Mouse (Mus musculus) G1E (cell line): ENCODE measurements around the gene Gpa33. TPM values are rescaled to one million over a fixed set of nuclear protein-coding genes. Genes with fewer than 3 reads are reported as not detected.
"Not testable (repeated sequence)": the region's sequence is repeated elsewhere in the genome, so short reads cannot be mapped to it uniquely, and the experiment has no call there.

Experiments
- ATAC-seq: 2 replicates; pipeline ENCODE4 v1.8.0; 2016; ENCODE audit warnings: mild to moderate bottlenecking; ENCODE audit not compliant: insufficient number of reproducible peaks, poor library complexity, low FRiP score, severe bottlenecking; ENCODE audit errors: extremely low read depth
- DNase-seq: peaks from one replicate; pipeline ENCODE4 v3.0.0; 2012; ENCODE audit warnings: low spot score
- H3K27me3 ChIP-seq: 2 replicates; pipeline ENCODE4 v1.6.1; 2012; ENCODE audit warnings: mild to moderate bottlenecking, low read length, inconsistent platforms; ENCODE audit not compliant: insufficient read depth
- H3K36me3 ChIP-seq: replicated peaks from 2 replicates; pipeline ENCODE3; 2012; ENCODE audit warnings: mild to moderate bottlenecking, inconsistent platforms
- H3K4me1 ChIP-seq: 2 replicates; pipeline ENCODE4 v1.6.1; 2012; ENCODE audit warnings: low read depth, low read length, inconsistent platforms, mixed read lengths; ENCODE audit not compliant: insufficient read depth
- H3K4me3 ChIP-seq: 2 replicates; pipeline ENCODE4 v1.5.1; 2012; ENCODE audit warnings: low read depth, mild to moderate bottlenecking, inconsistent platforms, low read length, moderate library complexity, mixed read lengths
- H3K9me3 ChIP-seq: replicated peaks from 2 replicates; pipeline ENCODE4 v1.6.1; 2012; ENCODE audit warnings: inconsistent platforms
- CTCF ChIP-seq: IDR thresholded peaks from 2 replicates; pipeline ENCODE4 v1.5.1; 2012; ENCODE audit warnings: low read depth, low read length, inconsistent platforms, mixed read lengths
- GATA1 ChIP-seq: IDR thresholded peaks from 2 replicates; pipeline ENCODE4 v1.6.1; 2012; ENCODE audit warnings: borderline replicate concordance, low read length, inconsistent platforms, mixed read lengths
- GATA2 ChIP-seq: IDR thresholded peaks from 2 replicates; pipeline ENCODE4 v1.6.1; 2012; ENCODE audit warnings: low read depth, low read length, inconsistent platforms, borderline replicate concordance
- POLR2AphosphoS5 ChIP-seq: IDR thresholded peaks from 2 replicates; pipeline ENCODE4 v1.6.1; 2012; ENCODE audit warnings: low read depth, low read length, inconsistent platforms; ENCODE audit not compliant: insufficient replicate concordance
- TAL1 ChIP-seq: conservative IDR thresholded peaks from 2 replicates; pipeline ENCODE4 v1.6.1; 2012; ENCODE audit warnings: low read depth, low read length, inconsistent platforms, mixed read lengths
- polyA plus RNA-seq: library from polyadenylated mRNA; stranded (reverse); fragments of >175 nt; gene quantifications from 2 replicates; pipeline ENCODE4 v1.2.3, GENCODE M21; 2012
- total RNA-seq, 2 experiments: library from RNA; stranded (forward) in 1 of 2; stranded (reverse) in 1 of 2; fragments of 200-1000 nt in 1 of 2; fragments of >200 nt in 1 of 2; fragmentation: Nextera tagmentation in 1 of 2; gene quantifications; 2 replicates each; pipeline ENCODE4 v1.2.3; 2014 to 2017

Gene Gpa33
- total and polyA plus RNA-seq, 3 experiments, result 0.05 TPM; not detected in 2

DNA sequence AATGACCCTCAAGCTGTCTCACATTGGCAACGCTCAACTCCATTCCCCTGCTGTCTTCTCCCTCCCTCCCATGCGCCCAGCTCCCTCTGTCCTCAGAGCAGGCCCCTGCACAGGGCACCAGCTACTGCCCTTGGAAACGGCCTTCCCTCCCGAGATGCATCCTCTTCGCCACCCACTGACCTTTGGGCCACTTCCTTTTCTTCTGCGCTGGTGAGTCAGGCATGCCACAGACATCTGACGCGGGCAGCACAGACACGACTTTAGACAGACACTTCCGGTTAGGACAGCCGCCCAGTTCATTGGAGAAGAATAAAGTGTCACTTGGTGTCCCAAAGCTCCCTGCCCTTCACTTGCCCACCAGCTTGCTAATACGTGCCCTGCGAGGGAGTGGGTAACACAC lies 8.1 kb downstream of the Gpa33 start:
- ATAC-seq (no peak), DNase-seq (no peak)
- peaks cover 12% of the 10 kb centered on the region for H3K4me1 ChIP-seq
- TF ChIP-seq GATA1, result no peak
- no peak for TF ChIP-seq TAL1
- no peak for TF ChIP-seq GATA2
- H3K9me3 ChIP-seq, result no peaks in the 10 kb centered on the region
- H3K36me3 ChIP-seq, result no peaks in the 10 kb centered on the region
- H3K4me3 ChIP-seq, result no peak overlapping the region
- peaks cover 31% of the 10 kb centered on the region for H3K27me3 ChIP-seq

GRCm38 (mm10) chr1:166139113-166139512 lies 9.1 kb downstream of the Gpa33 start:
- Histone ChIP-seq H3K36me3 (no peaks in the 10 kb centered on the region), H3K4me1 (peaks cover 12% of the 10 kb centered on the region), H3K27me3 (peaks cover 31% of the 10 kb centered on the region), H3K4me3 (no peak overlapping the region), H3K9me3 (no peaks in the 10 kb centered on the region)
- DNase-seq (no peak), ATAC-seq (no peak)
- no peak for TF ChIP-seq GATA2
- TF ChIP-seq POLR2AphosphoS5, result no peak
- TF ChIP-seq GATA1, result no peak
- TF ChIP-seq CTCF, result no peak
- no peak for TF ChIP-seq TAL1

GRCm38 (mm10) chr1:166139620-166140184 lies 9.7 kb downstream of the Gpa33 start:
- Histone ChIP-seq H3K27me3 (peaks cover 31% of the 10 kb centered on the region), H3K9me3 (no peaks in the 10 kb centered on the region), H3K4me1 (peaks cover 12% of the 10 kb centered on the region), H3K4me3 (no peak overlapping the region), H3K36me3 (no peaks in the 10 kb centered on the region)
- DNase-seq, result no peak
- no peak for ATAC-seq
- no peak for TF ChIP-seq GATA1
- no peak for TF ChIP-seq POLR2AphosphoS5
- TF ChIP-seq GATA2, result no peak
- no peak for TF ChIP-seq CTCF
- no peak for TF ChIP-seq TAL1

GRCm38 (mm10) chr1:166141868-166142267 lies 11.8 kb downstream of the Gpa33 start:
- not testable (repeated sequence) for H3K36me3 ChIP-seq, DNase-seq, ATAC-seq, H3K4me3 ChIP-seq, H3K9me3 ChIP-seq
- peaks cover 19% of the 10 kb centered on the region for H3K4me1 ChIP-seq
- H3K27me3 ChIP-seq, result peaks cover 21% of the 10 kb centered on the region

DNA sequence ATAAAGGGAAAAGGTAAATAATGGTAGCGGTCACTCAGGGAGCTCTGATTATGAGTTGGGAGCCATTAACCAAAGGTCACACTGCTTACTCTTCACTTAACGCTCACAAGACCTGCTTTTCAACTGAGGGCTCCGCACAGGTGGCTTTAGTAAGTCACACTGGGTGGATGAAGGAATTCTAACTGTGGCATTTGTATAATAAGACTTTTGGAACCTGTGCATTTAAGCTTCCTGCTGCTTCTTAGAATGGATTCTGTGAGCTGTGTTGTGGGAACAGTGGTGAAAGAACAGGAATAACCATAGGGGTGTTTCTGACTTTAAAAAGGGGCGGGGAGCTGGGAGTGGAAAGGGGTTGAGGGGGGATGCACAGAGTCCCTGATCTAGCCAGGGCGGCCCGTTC lies 12.3 kb downstream of the Gpa33 start:
- TF ChIP-seq POLR2AphosphoS5, result no peak
- TF ChIP-seq GATA1, result no peak
- TF ChIP-seq TAL1, result no peak
- no peak for TF ChIP-seq CTCF
- no peak for TF ChIP-seq GATA2
- no peaks in the 10 kb centered on the region for H3K36me3 ChIP-seq
- ATAC-seq, result no peak
- H3K4me1 ChIP-seq, result peaks cover 15% of the 10 kb centered on the region
- H3K27me3 ChIP-seq, result peaks cover 21% of the 10 kb centered on the region
- no peak for DNase-seq
- no peaks in the 10 kb centered on the region for H3K9me3 ChIP-seq
- no peak overlapping the region for H3K4me3 ChIP-seq

- DNase-seq (no peak), ATAC-seq (no peak)
- H3K27me3 ChIP-seq, result no peaks in the 10 kb centered on the region
- no peaks in the 10 kb centered on the region for H3K36me3 ChIP-seq
- no peak for TF ChIP-seq TAL1
- TF ChIP-seq GATA1, result no peak
- no peak for TF ChIP-seq GATA2
- TF ChIP-seq CTCF, result no peak
- TF ChIP-seq POLR2AphosphoS5, result no peak
- no peak overlapping the region for H3K4me3 ChIP-seq
- H3K4me1 ChIP-seq, result peaks cover 32% of the 10 kb centered on the region
- H3K9me3 ChIP-seq, result no peaks in the 10 kb centered on the region
Observed at GRCm38 (mm10) chr1:166146626-166147025, 16.6 kb downstream of the Gpa33 start.

- ATAC-seq (peak; percentile 67; the same call in 1 of the 2 replicates), DNase-seq (no peak)
- Histone ChIP-seq H3K9me3 (no peaks in the 10 kb centered on the region), H3K4me1 (peaks cover 33% of the 10 kb centered on the region), H3K36me3 (no peaks in the 10 kb centered on the region), H3K27me3 (no peaks in the 10 kb centered on the region), H3K4me3 (no peak overlapping the region)
- no peak for TF ChIP-seq CTCF
- no peak for TF ChIP-seq GATA2
- TF ChIP-seq GATA1, result no peak
- no peak for TF ChIP-seq POLR2AphosphoS5
- no peak for TF ChIP-seq TAL1
Observed at GRCm38 (mm10) chr1:166147657-166148056, 17.6 kb downstream of the Gpa33 start.
